Mouse (Mus musculus): ENCODE results near the gene Lat.

GRCm38 (mm10) chr7:126329907-126330645 is 39.3 kb downstream of the Lat start:
- no peak for TF ChIP-seq CTCF (conservative IDR thresholded peaks at IDR 0.05; ENCODE audit: insufficient read depth, insufficient read length, low read depth, low read length)
- TF ChIP-seq POLR2A (IDR thresholded peaks at IDR 0.05; ENCODE audit: low read depth, low read length) = no peak

Data from kidney, adult 2 months (tissue).